Mouse (Mus musculus) myocyte (in vitro differentiated cells): ENCODE results near the gene Syt1. TPM values are rescaled to one million over a fixed set of nuclear protein-coding genes. Genes with fewer than 3 reads are reported as not detected.

Source experiments
- H3K27me3 ChIP-seq: one replicate; pipeline ENCODE4 v1.6.1; 2011; ENCODE audit not compliant: control insufficient read depth, insufficient read depth, insufficient read length
- H3K36me3 ChIP-seq: one replicate; pipeline ENCODE4 v1.6.1; 2011; ENCODE audit not compliant: control insufficient read depth, insufficient read depth
- H3K4me2 ChIP-seq: one replicate; pipeline ENCODE4 v1.6.1; 2011; ENCODE audit warnings: low read depth, control low read depth
- H3K4me3 ChIP-seq: one replicate; pipeline ENCODE4 v1.5.1; 2011; ENCODE audit warnings: mild to moderate bottlenecking, control low read depth, moderate library complexity
- H3K79me2 ChIP-seq: one replicate; pipeline ENCODE4 v1.6.1; 2011; ENCODE audit not compliant: control insufficient read depth, insufficient read depth
- H3ac ChIP-seq: one replicate; pipeline ENCODE4 v1.6.1; 2011; ENCODE audit not compliant: control insufficient read depth, insufficient read length
- CEBPB ChIP-seq: IDR thresholded peaks from 2 replicates; pipeline ENCODE4 v1.6.1; 2011; ENCODE audit warnings: mild to moderate bottlenecking, moderate library complexity; ENCODE audit not compliant: poor library complexity, insufficient read depth, severe bottlenecking
- E2F4 ChIP-seq: IDR thresholded peaks from one replicate; pipeline ENCODE4 v1.6.1; 2011; ENCODE audit warnings: mild to moderate bottlenecking, control low read depth, moderate library complexity; ENCODE audit not compliant: insufficient read depth
- MAX ChIP-seq: IDR thresholded peaks from one replicate; pipeline ENCODE4 v1.6.1; 2011; ENCODE audit warnings: low read depth, mild to moderate bottlenecking, control low read depth
- MYOD1 ChIP-seq, 3 experiments: IDR thresholded peaks; one replicate each; pipeline ENCODE4 v1.6.1; 2011; ENCODE audit warnings: control low read depth in 2 of 3, low read depth in 2 of 3, mild to moderate bottlenecking in 2 of 3, moderate library complexity in 1 of 3; ENCODE audit not compliant: insufficient read length in 2 of 3, control insufficient read depth in 1 of 3
- MYOG ChIP-seq, 3 experiments: IDR thresholded peaks; one replicate each; pipeline ENCODE4 v1.6.1; 2011; ENCODE audit warnings: control low read depth in 2 of 3, low read depth in 2 of 3, mild to moderate bottlenecking in 2 of 3; ENCODE audit not compliant: insufficient read length in 2 of 3, control insufficient read depth in 1 of 3, insufficient read depth in 1 of 3
- POLR2A ChIP-seq: IDR thresholded peaks from one replicate; pipeline ENCODE4 v1.6.1; 2011; ENCODE audit warnings: low read depth, mild to moderate bottlenecking, control low read depth, moderate library complexity; ENCODE audit not compliant: insufficient read length
- POLR2AphosphoS2 ChIP-seq: IDR thresholded peaks from one replicate; pipeline ENCODE4 v1.6.1; 2011; ENCODE audit warnings: low read depth, control low read depth; ENCODE audit not compliant: insufficient read length
- REST ChIP-seq: IDR thresholded peaks from one replicate; pipeline ENCODE4 v1.6.1; 2011; ENCODE audit warnings: mild to moderate bottlenecking, control low read depth, moderate library complexity; ENCODE audit not compliant: insufficient read depth, insufficient read length
- SRF ChIP-seq: IDR thresholded peaks from one replicate; pipeline ENCODE4 v1.6.1; 2011; ENCODE audit warnings: low read depth; ENCODE audit not compliant: control insufficient read depth, insufficient read length
- TCF12 ChIP-seq: IDR thresholded peaks from one replicate; pipeline ENCODE4 v1.6.1; 2011; ENCODE audit warnings: mild to moderate bottlenecking, control low read depth; ENCODE audit not compliant: poor library complexity, insufficient read depth, severe bottlenecking
- TCF3 ChIP-seq: IDR thresholded peaks from one replicate; pipeline ENCODE4 v1.6.1; 2011; ENCODE audit warnings: low read depth, control low read depth; ENCODE audit not compliant: insufficient read length
- USF1 ChIP-seq: IDR thresholded peaks from one replicate; pipeline ENCODE4 v1.6.1; 2011; ENCODE audit warnings: low read depth, mild to moderate bottlenecking, control low read depth, moderate library complexity
- polyA plus RNA-seq: library from polyadenylated mRNA; unstranded; fragments of >200 nt; fragmentation: generic; extraction: Trizol; gene quantifications from one replicate; pipeline ENCODE4 v1.2.1, GENCODE M21; 2012; ENCODE audit warnings: missing spikeins

Syt1 gene
- polyA plus RNA-seq, 1 experiment = 0.06 TPM

DNA sequence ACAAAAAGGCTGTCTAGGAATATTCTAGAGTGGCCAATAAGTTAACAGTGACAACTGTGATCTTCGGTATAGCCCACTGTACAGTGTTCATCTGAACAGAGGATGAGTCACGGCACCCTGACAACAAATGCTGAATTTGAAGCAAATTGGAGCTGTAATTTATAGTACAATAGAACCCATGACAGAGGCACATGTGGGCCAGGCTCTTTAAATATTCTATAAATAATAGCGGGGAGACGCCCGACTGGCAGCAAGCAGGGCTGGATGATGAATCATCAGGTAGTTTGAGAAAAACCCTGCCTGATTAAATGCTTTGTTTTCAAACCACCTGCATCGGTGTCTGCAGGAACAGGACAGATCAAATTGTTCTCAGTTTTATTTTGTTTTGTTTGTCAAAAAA is 81.1 kb downstream of the Syt1 start:
- Histone ChIP-seq H3K36me3 (no peaks in the 10 kb centered on the region), H3K27me3 (no peaks in the 10 kb centered on the region), H3K79me2 (no peaks in the 10 kb centered on the region), H3K4me3 (no peak overlapping the region), H3ac (no peak overlapping the region), H3K4me2 (peak overlapping the region; percentile 50)
- no peak for TF ChIP-seq MAX
- TF ChIP-seq MYOD1 (IDR thresholded peaks at IDR 0.05; ENCODE audit: control insufficient read depth in 1 of 3, insufficient read length in 2 of 3, low read depth in 2 of 3) = peak in 1 of 3 experiments; percentile 10

DNA sequence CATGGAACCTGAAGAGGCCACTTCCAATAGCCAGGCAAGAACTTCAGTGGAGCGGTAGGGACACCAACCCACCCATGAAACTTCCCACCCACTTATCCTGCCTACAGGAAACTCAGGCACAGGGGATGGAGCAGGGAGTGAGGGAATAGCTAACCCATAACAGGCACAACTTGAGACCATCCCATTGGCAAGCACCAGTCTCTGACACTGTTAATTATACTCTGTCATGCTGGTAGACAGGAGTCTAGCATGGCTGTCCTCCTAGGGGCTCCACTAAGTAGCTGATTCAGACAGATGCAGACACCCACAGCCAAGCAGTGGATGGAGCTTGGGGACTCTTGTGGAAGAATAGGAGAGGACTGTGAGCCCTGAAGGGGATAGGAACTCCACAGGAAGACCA is 105.5 kb downstream of the Syt1 start:
- Histone ChIP-seq H3K4me2 (no peak overlapping the region), H3K4me3 (no peak overlapping the region), H3ac (no peak overlapping the region)

DNA sequence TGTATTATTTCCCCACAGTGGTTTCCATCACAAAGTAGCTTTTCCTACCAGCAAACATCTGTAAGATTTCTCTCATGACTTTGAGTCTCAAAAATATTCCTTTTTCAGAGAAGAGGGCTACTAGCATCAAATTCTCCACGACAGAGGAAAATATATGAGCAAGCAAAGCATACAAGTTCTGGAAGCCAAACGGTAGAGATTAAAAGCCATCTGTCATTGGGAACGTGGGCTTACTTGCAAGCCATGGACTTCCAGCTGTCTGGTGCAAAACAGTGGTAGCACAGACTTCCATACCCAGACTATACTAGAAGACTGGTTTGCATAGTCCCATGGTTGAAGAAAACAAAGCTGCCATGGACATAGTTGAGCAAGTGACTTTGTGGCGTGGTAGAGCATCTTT is 106.4 kb downstream of the Syt1 start:
- no peak for TF ChIP-seq POLR2AphosphoS2
- TF ChIP-seq MYOD1 (IDR thresholded peaks at IDR 0.05; ENCODE audit: control insufficient read depth in 1 of 3, insufficient read length in 2 of 3, low read depth in 2 of 3) = no peak
- no peak for TF ChIP-seq SRF
- no peak for TF ChIP-seq REST
- TF ChIP-seq POLR2A = no peak
- Histone ChIP-seq H3K4me3 (no peak overlapping the region), H3K36me3 (no peaks in the 10 kb centered on the region), H3ac (no peak overlapping the region), H3K79me2 (no peaks in the 10 kb centered on the region), H3K27me3 (no peaks in the 10 kb centered on the region), H3K4me2 (no peak overlapping the region)

More for the DNA sequence above, 105.5 kb downstream of the Syt1 start:
- H3K27me3 ChIP-seq = no peaks in the 10 kb centered on the region
- TF ChIP-seq TCF3 (no peak), TCF12 (no peak), MYOD1 (IDR thresholded peaks at IDR 0.05; ENCODE audit: control insufficient read depth in 1 of 3, insufficient read length in 2 of 3, low read depth in 2 of 3) (no peak), MAX (no peak), CEBPB (no peak), MYOG (IDR thresholded peaks at IDR 0.05; ENCODE audit: control insufficient read depth in 1 of 3, insufficient read depth in 1 of 3, insufficient read length in 2 of 3, low read depth in 2 of 3) (no peak), POLR2AphosphoS2 (no peak), SRF (no peak), REST (no peak), USF1 (no peak)
- no peaks in the 10 kb centered on the region for H3K36me3 ChIP-seq
- no peaks in the 10 kb centered on the region for H3K79me2 ChIP-seq

DNA sequence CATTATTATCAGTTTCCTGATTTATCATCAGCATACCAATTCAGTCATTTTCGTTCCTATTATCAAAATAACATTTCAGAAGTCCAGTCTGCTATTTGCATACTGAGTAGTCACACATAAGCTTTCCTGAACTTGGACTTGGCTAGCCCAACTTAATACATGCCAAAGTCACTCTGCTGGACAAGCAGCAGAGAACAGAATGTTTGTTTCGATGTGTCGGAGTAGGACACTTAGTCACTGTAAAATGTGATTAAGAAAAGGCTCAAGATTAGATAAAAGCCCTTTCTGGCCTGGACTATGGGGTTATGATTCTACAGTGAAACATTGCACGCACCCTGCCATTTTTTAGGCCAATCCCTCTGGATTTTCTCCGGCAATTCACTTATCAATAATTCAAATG is 114.3 kb downstream of the Syt1 start:
- Histone ChIP-seq H3ac (no peak overlapping the region), H3K4me3 (no peak overlapping the region), H3K27me3 (no peaks in the 10 kb centered on the region), H3K4me2 (no peak overlapping the region), H3K36me3 (no peaks in the 10 kb centered on the region), H3K79me2 (no peaks in the 10 kb centered on the region)
- TF ChIP-seq USF1 = no peak
- no peak for TF ChIP-seq CEBPB
- no peak for TF ChIP-seq POLR2A

DNA sequence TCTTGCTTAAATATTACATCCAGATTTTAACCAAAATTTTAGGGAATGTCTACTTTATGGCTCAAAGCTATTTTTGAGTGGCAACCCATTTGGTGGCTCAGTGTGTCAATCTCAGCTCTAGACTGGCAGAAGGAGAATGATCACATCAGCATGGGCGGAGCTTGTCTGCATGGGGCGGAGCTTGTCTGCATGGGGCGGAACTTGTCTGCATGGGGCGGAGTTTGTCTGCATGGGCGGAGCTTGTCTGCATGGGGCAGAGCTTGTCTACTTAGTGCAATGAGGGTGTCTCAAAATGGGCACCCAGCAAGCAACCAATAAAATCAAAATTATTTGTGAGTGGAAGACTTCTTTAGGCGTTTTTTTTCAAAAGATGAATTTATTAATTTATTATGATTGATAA is 117.5 kb downstream of the Syt1 start:
- H3ac ChIP-seq = no peak overlapping the region
- no peaks in the 10 kb centered on the region for H3K36me3 ChIP-seq
- no peak overlapping the region for H3K4me2 ChIP-seq
- H3K27me3 ChIP-seq = no peaks in the 10 kb centered on the region
- no peak overlapping the region for H3K4me3 ChIP-seq
- no peaks in the 10 kb centered on the region for H3K79me2 ChIP-seq
- TF ChIP-seq REST = no peak
- TF ChIP-seq E2F4 = no peak
- no peak for TF ChIP-seq USF1
- no peak for TF ChIP-seq MYOD1 (IDR thresholded peaks at IDR 0.05; ENCODE audit: control insufficient read depth in 1 of 3, insufficient read length in 2 of 3, low read depth in 2 of 3)
- no peak for TF ChIP-seq SRF
- no peak for TF ChIP-seq POLR2A
- TF ChIP-seq MAX = no peak
- TF ChIP-seq TCF12 = no peak
- TF ChIP-seq CEBPB = no peak
- TF ChIP-seq MYOG (IDR thresholded peaks at IDR 0.05; ENCODE audit: control insufficient read depth in 1 of 3, insufficient read depth in 1 of 3, insufficient read length in 2 of 3, low read depth in 2 of 3) = no peak

DNA sequence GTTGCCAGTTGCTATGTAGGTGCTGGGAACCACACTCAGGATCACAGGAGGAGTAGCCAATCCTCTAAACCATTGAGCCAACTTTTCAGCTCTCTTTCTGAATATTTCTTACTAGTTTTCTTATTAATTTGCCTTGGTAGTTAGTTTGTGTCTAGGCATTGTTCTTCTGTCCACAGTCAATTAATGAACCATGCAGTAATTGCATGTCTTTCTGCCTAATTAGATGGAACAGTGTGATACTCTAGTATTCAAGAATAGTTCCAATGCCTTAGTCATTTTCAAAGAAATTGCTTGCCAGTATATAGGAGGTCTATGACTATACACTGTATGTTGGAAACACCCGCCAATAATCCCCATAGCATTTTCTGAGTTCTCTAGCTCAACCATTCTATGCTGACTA is 118.3 kb downstream of the Syt1 start:
- no peak for TF ChIP-seq MAX
- no peak for TF ChIP-seq POLR2A
- TF ChIP-seq CEBPB = no peak
- TF ChIP-seq REST = no peak
- TF ChIP-seq MYOD1 (IDR thresholded peaks at IDR 0.05; ENCODE audit: control insufficient read depth in 1 of 3, insufficient read length in 2 of 3, low read depth in 2 of 3) = no peak
- no peak for TF ChIP-seq SRF
- no peak for TF ChIP-seq USF1
- no peak for TF ChIP-seq E2F4
- no peak for TF ChIP-seq TCF3
- TF ChIP-seq MYOG (IDR thresholded peaks at IDR 0.05; ENCODE audit: control insufficient read depth in 1 of 3, insufficient read depth in 1 of 3, insufficient read length in 2 of 3, low read depth in 2 of 3) = no peak
- no peak for TF ChIP-seq TCF12
- TF ChIP-seq POLR2AphosphoS2 = no peak
- no peaks in the 10 kb centered on the region for H3K36me3 ChIP-seq
- H3K4me3 ChIP-seq = no peak overlapping the region
- H3K79me2 ChIP-seq = no peaks in the 10 kb centered on the region
- no peak overlapping the region for H3K4me2 ChIP-seq
- no peaks in the 10 kb centered on the region for H3K27me3 ChIP-seq
- H3ac ChIP-seq = no peak overlapping the region
